Mouse (Mus musculus): ENCODE measurements around the gene Cutc. TPM values are rescaled to one million over a fixed set of nuclear protein-coding genes. Genes with fewer than 3 reads are reported as not detected.

The Cutc gene
- polyA plus RNA-seq, 1 experiment, result 26.1 TPM

GRCm38 (mm10) chr19:43753226-43753835 lies 535 bp downstream of the Cutc start:
- peak overlapping the region; percentile 97 for H3K27ac ChIP-seq (ENCODE audit: control insufficient read depth, insufficient read depth, low read depth, low read length)
- no peaks in the 10 kb centered on the region for H3K36me3 ChIP-seq (ENCODE audit: control insufficient read depth, insufficient read depth, low read length)
- no peak; the same call in 1 of the 2 replicates for TF ChIP-seq POLR2A (IDR thresholded peaks at IDR 0.05; ENCODE audit: control insufficient read depth, low read depth, low read length)
- TF ChIP-seq CTCF (IDR thresholded peaks at IDR 0.05; ENCODE audit: control insufficient read depth, insufficient read depth, insufficient replicate concordance, low read depth, low read length), result peak; percentile 52; the same call in 1 of the 2 replicates
- H3K4me1 ChIP-seq (ENCODE audit: control insufficient read depth, insufficient read depth, low read length), result no peaks in the 10 kb centered on the region; the same call in 1 of the 2 replicates
- H3K4me3 ChIP-seq (ENCODE audit: control insufficient read depth, low read depth, low read length), result peak overlapping the region; percentile 99
- no peaks in the 10 kb centered on the region for H3K27me3 ChIP-seq (ENCODE audit: control insufficient read depth, insufficient read depth, low read length)

- Histone ChIP-seq H3K27me3 (ENCODE audit: control insufficient read depth, insufficient read depth, low read length) (no peaks in the 10 kb centered on the region), H3K4me1 (ENCODE audit: control insufficient read depth, insufficient read depth, low read length) (no peaks in the 10 kb centered on the region; the same call in 1 of the 2 replicates), H3K36me3 (ENCODE audit: control insufficient read depth, insufficient read depth, low read length) (no peaks in the 10 kb centered on the region), H3K27ac (ENCODE audit: control insufficient read depth, insufficient read depth, low read depth, low read length) (no peak overlapping the region), H3K4me3 (ENCODE audit: control insufficient read depth, low read depth, low read length) (no peak overlapping the region)
- no peak for TF ChIP-seq POLR2A (IDR thresholded peaks at IDR 0.05; ENCODE audit: control insufficient read depth, low read depth, low read length)
- no peak for TF ChIP-seq CTCF (IDR thresholded peaks at IDR 0.05; ENCODE audit: control insufficient read depth, insufficient read depth, insufficient replicate concordance, low read depth, low read length)
Measured at GRCm38 (mm10) chr19:43754237-43754636, 1.4 kb downstream of the Cutc start.

GRCm38 (mm10) chr19:43754872-43755271 lies 2.1 kb downstream of the Cutc start:
- no peak overlapping the region for H3K27ac ChIP-seq (ENCODE audit: control insufficient read depth, insufficient read depth, low read depth, low read length)
- H3K36me3 ChIP-seq (ENCODE audit: control insufficient read depth, insufficient read depth, low read length), result 0 out of 2 replicates have a peak, but pooled peaks cover 1% of the 10 kb centered on the region
- no peaks in the 10 kb centered on the region for H3K27me3 ChIP-seq (ENCODE audit: control insufficient read depth, insufficient read depth, low read length)
- no peak overlapping the region for H3K4me3 ChIP-seq (ENCODE audit: control insufficient read depth, low read depth, low read length)
- TF ChIP-seq CTCF (IDR thresholded peaks at IDR 0.05; ENCODE audit: control insufficient read depth, insufficient read depth, insufficient replicate concordance, low read depth, low read length), result no peak
- TF ChIP-seq POLR2A (IDR thresholded peaks at IDR 0.05; ENCODE audit: control insufficient read depth, low read depth, low read length), result no peak
- H3K4me1 ChIP-seq (ENCODE audit: control insufficient read depth, insufficient read depth, low read length), result no peaks in the 10 kb centered on the region; the same call in 1 of the 2 replicates

GRCm38 (mm10) chr19:43760504-43760903 lies 7.7 kb downstream of the Cutc start:
- H3K27me3 ChIP-seq (ENCODE audit: control insufficient read depth, insufficient read depth, low read length), result no peaks in the 10 kb centered on the region
- TF ChIP-seq POLR2A (IDR thresholded peaks at IDR 0.05; ENCODE audit: control insufficient read depth, low read depth, low read length) (no peak), CTCF (IDR thresholded peaks at IDR 0.05; ENCODE audit: control insufficient read depth, insufficient read depth, insufficient replicate concordance, low read depth, low read length) (no peak)
- no peak overlapping the region for H3K4me3 ChIP-seq (ENCODE audit: control insufficient read depth, low read depth, low read length)
- 0 out of 2 replicates have a peak, but pooled peaks cover 1% of the 10 kb centered on the region for H3K36me3 ChIP-seq (ENCODE audit: control insufficient read depth, insufficient read depth, low read length)
- H3K27ac ChIP-seq (ENCODE audit: control insufficient read depth, insufficient read depth, low read depth, low read length), result no peak overlapping the region
- no peaks in the 10 kb centered on the region for H3K4me1 ChIP-seq (ENCODE audit: control insufficient read depth, insufficient read depth, low read length)

GRCm38 (mm10) chr19:43761543-43762256 lies 8.9 kb downstream of the Cutc start:
- no peaks in the 10 kb centered on the region for H3K4me1 ChIP-seq (ENCODE audit: control insufficient read depth, insufficient read depth, low read length)
- H3K27ac ChIP-seq (ENCODE audit: control insufficient read depth, insufficient read depth, low read depth, low read length), result no peak overlapping the region
- H3K27me3 ChIP-seq (ENCODE audit: control insufficient read depth, insufficient read depth, low read length), result no peaks in the 10 kb centered on the region
- TF ChIP-seq CTCF (IDR thresholded peaks at IDR 0.05; ENCODE audit: control insufficient read depth, insufficient read depth, insufficient replicate concordance, low read depth, low read length) (no peak), POLR2A (IDR thresholded peaks at IDR 0.05; ENCODE audit: control insufficient read depth, low read depth, low read length) (no peak)
- peaks cover 1% of the 10 kb centered on the region; the same call in 1 of the 2 replicates for H3K36me3 ChIP-seq (ENCODE audit: control insufficient read depth, insufficient read depth, low read length)
- no peak overlapping the region for H3K4me3 ChIP-seq (ENCODE audit: control insufficient read depth, low read depth, low read length)

GRCm38 (mm10) chr19:43762410-43762809 lies 9.6 kb downstream of the Cutc start:
- Histone ChIP-seq H3K27me3 (ENCODE audit: control insufficient read depth, insufficient read depth, low read length) (no peaks in the 10 kb centered on the region), H3K27ac (ENCODE audit: control insufficient read depth, insufficient read depth, low read depth, low read length) (no peak overlapping the region), H3K4me1 (ENCODE audit: control insufficient read depth, insufficient read depth, low read length) (no peaks in the 10 kb centered on the region), H3K36me3 (ENCODE audit: control insufficient read depth, insufficient read depth, low read length) (peaks cover 1% of the 10 kb centered on the region; the same call in 1 of the 2 replicates), H3K4me3 (ENCODE audit: control insufficient read depth, low read depth, low read length) (no peak overlapping the region)
- TF ChIP-seq CTCF (IDR thresholded peaks at IDR 0.05; ENCODE audit: control insufficient read depth, insufficient read depth, insufficient replicate concordance, low read depth, low read length) (no peak), POLR2A (IDR thresholded peaks at IDR 0.05; ENCODE audit: control insufficient read depth, low read depth, low read length) (no peak)

GRCm38 (mm10) chr19:43766451-43766850 lies 13.7 kb downstream of the Cutc start:
- TF ChIP-seq CTCF (IDR thresholded peaks at IDR 0.05; ENCODE audit: control insufficient read depth, insufficient read depth, insufficient replicate concordance, low read depth, low read length), result no peak
- no peak for TF ChIP-seq POLR2A (IDR thresholded peaks at IDR 0.05; ENCODE audit: control insufficient read depth, low read depth, low read length)
- H3K27ac ChIP-seq (ENCODE audit: control insufficient read depth, insufficient read depth, low read depth, low read length), result no peak overlapping the region
- H3K4me3 ChIP-seq (ENCODE audit: control insufficient read depth, low read depth, low read length), result no peak overlapping the region
- no peaks in the 10 kb centered on the region; the same call in 1 of the 2 replicates for H3K36me3 ChIP-seq (ENCODE audit: control insufficient read depth, insufficient read depth, low read length)
- H3K4me1 ChIP-seq (ENCODE audit: control insufficient read depth, insufficient read depth, low read length), result no peaks in the 10 kb centered on the region
- H3K27me3 ChIP-seq (ENCODE audit: control insufficient read depth, insufficient read depth, low read length), result no peaks in the 10 kb centered on the region
